Mouse (Mus musculus): Measurements from ENCODE around the gene Olfr1246. TPM values are rescaled to one million over a fixed set of nuclear protein-coding genes. Genes with fewer than 3 reads are reported as not detected.
"Not testable (repeated sequence)": the region's sequence is repeated elsewhere in the genome, so short reads cannot be mapped to it uniquely, and the experiment has no call there.

Gene Olfr1246
- not detected in 2 replicates for polyA plus RNA-seq (2012)

DNA sequence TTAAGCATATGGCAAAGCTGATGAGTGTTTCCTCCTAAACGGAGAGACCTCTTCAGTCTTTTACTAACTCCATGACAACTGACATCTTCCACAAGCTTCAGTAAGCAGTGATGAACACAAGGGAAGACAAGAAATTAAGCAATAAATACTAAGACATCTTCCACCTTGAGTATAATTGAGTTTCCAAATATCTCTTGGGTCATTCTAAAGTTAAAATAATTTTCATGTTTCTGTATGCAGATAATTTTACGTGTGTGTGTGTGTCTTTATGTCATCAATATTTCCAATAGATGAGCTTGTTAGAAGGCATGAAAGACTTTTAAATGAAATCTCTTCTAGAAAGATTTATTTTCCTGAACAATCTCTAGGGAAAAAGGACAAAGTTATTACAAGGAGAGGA lies at the start of gene Olfr1246:
Gene Olfr1246 (minus strand): TSS at position 101 of the 400 bp plus-strand sequence.
- no peak for TF ChIP-seq GATA1 (IDR thresholded peaks at IDR 0.05; ENCODE audit: low read length)

- TF ChIP-seq GATA1 (IDR thresholded peaks at IDR 0.05; ENCODE audit: low read length), result no peak
Observed at GRCm38 (mm10) chr2:89634883-89635282, 41.9 kb upstream of the Olfr1246 start, which contains the start of gene Olfr1249. Gene Olfr1249, minus strand, starts transcription at chr2:89634983.

GRCm38 (mm10) chr2:89618145-89618544 lies 25.2 kb upstream of the Olfr1246 start, which contains the start of gene Olfr1248:
Gene Olfr1248, minus strand, starts transcription at chr2:89618245.
- not testable (repeated sequence) for TF ChIP-seq GATA1 (IDR thresholded peaks at IDR 0.05; ENCODE audit: low read length)

DNA sequence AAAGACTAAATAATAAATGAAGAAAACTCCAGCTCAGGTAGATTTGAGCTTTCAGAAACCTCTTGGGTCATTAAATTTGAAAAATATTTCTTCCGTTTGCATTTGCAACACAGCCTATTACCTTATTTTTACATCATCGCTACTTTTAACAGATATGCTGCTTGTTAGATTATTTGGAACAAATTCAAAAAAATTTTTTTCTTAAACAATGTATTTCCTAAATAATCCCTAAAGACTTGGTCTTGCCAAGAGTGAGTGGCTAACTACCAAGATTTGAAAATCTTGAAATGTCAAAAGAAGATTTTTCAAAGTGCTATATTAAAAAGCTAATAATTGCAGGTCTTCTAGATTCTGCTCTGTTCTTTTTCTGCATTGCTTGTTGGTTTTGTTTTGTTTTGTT lies 21.1 kb upstream of the Olfr1246 start, which contains the start of gene Olfr1247:
Gene Olfr1247 (minus strand): TSS at position 101 of the 400 bp plus-strand sequence.
- no peak for TF ChIP-seq GATA1 (IDR thresholded peaks at IDR 0.05; ENCODE audit: low read length)

GRCm38 (mm10) chr2:89578347-89578746 lies 14.6 kb downstream of the Olfr1246 start, which contains the start of gene Olfr1245:
Gene Olfr1245, minus strand, starts transcription at chr2:89578447.
- TF ChIP-seq GATA1 (IDR thresholded peaks at IDR 0.05; ENCODE audit: low read length), result no peak

DNA sequence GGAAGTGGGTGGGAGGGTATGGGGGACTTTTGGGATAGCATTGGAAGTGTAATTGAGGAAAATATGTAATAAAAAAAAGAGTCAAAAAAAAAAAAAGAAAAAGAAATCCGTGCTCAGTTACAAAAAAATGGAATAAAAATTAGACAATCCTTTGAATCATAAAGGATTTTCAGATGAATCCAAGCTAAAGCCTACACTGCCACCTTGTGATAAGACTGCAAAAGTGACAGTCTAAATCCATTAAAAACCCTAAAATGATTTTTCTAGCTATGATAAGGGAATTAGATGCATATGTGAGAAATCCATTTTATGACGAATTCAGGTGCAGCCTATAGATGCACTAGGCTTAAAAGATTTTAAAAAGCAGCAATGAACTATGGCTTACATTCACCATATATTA lies 48.4 kb downstream of the Olfr1246 start:
- no peak for TF ChIP-seq GATA1 (IDR thresholded peaks at IDR 0.05; ENCODE audit: low read length)

GRCm38 (mm10) chr2:89539923-89540322 lies 53.0 kb downstream of the Olfr1246 start:
- no peak for TF ChIP-seq GATA1 (IDR thresholded peaks at IDR 0.05; ENCODE audit: low read length)

Other genes starting within 250 kb of the Olfr1246 start
- gene Olfr1234, start 228.3 kb downstream of the Olfr1246 start, polyA plus RNA-seq (2012), result not detected in 2 replicates
- gene Olfr1238, start 183.5 kb downstream of the Olfr1246 start, polyA plus RNA-seq (2012), result not detected in 2 replicates
- not detected in 2 replicates for gene Olfr1239, start 172.8 kb downstream of the Olfr1246 start, polyA plus RNA-seq (2012)
- gene Olfr1240, start 150.2 kb downstream of the Olfr1246 start, polyA plus RNA-seq (2012), result not detected in 2 replicates
- gene Olfr1241, start 106.0 kb downstream of the Olfr1246 start, polyA plus RNA-seq (2012), result not detected in 2 replicates
- not detected in 2 replicates for gene Olfr1242, start 94.8 kb downstream of the Olfr1246 start, polyA plus RNA-seq (2012)
- gene Olfr1243, start 61.7 kb downstream of the Olfr1246 start, polyA plus RNA-seq (2012), result not detected in 2 replicates
- not detected in 2 replicates for gene Olfr1245, start 14.7 kb downstream of the Olfr1246 start, polyA plus RNA-seq (2012)
- not detected in 2 replicates for gene Olfr1247, start 21.0 kb upstream of the Olfr1246 start, polyA plus RNA-seq (2012)
- not detected in 2 replicates for gene Olfr1248, start 25.1 kb upstream of the Olfr1246 start, polyA plus RNA-seq (2012)
- gene Olfr1249, start 41.8 kb upstream of the Olfr1246 start, polyA plus RNA-seq (2012), result not detected in 2 replicates
- not detected in 2 replicates for gene Olfr1250, start 68.3 kb upstream of the Olfr1246 start, polyA plus RNA-seq (2012)
- not detected in 2 replicates for gene Olfr1251, start 78.8 kb upstream of the Olfr1246 start, polyA plus RNA-seq (2012)
- not detected in 2 replicates for gene Olfr1252, start 131.9 kb upstream of the Olfr1246 start, polyA plus RNA-seq (2012)
- not detected in 2 replicates for gene Olfr1253, start 163.9 kb upstream of the Olfr1246 start, polyA plus RNA-seq (2012)
- gene Olfr1254, start 200.5 kb upstream of the Olfr1246 start, polyA plus RNA-seq (2012), result not detected in 2 replicates
- gene Olfr1255, start 218.9 kb upstream of the Olfr1246 start, polyA plus RNA-seq (2012), result not detected in 2 replicates
- not detected in 2 replicates for gene Olfr1256, start 248.4 kb upstream of the Olfr1246 start, polyA plus RNA-seq (2012)

All from G1E-ER4 (cell line).